Mouse (Mus musculus) G1E (cell line): ENCODE data around the gene Ptgfrn.

Experiments
- CTCF ChIP-seq: IDR thresholded peaks from 2 replicates; pipeline ENCODE4 v1.5.1; 2012; ENCODE audit warnings: low read depth, low read length, inconsistent platforms, mixed read lengths
- GATA1 ChIP-seq: IDR thresholded peaks from 2 replicates; pipeline ENCODE4 v1.6.1; 2012; ENCODE audit warnings: borderline replicate concordance, low read length, inconsistent platforms, mixed read lengths
- GATA2 ChIP-seq: IDR thresholded peaks from 2 replicates; pipeline ENCODE4 v1.6.1; 2012; ENCODE audit warnings: low read depth, low read length, inconsistent platforms, borderline replicate concordance
- TAL1 ChIP-seq: conservative IDR thresholded peaks from 2 replicates; pipeline ENCODE4 v1.6.1; 2012; ENCODE audit warnings: low read depth, low read length, inconsistent platforms, mixed read lengths

DNA sequence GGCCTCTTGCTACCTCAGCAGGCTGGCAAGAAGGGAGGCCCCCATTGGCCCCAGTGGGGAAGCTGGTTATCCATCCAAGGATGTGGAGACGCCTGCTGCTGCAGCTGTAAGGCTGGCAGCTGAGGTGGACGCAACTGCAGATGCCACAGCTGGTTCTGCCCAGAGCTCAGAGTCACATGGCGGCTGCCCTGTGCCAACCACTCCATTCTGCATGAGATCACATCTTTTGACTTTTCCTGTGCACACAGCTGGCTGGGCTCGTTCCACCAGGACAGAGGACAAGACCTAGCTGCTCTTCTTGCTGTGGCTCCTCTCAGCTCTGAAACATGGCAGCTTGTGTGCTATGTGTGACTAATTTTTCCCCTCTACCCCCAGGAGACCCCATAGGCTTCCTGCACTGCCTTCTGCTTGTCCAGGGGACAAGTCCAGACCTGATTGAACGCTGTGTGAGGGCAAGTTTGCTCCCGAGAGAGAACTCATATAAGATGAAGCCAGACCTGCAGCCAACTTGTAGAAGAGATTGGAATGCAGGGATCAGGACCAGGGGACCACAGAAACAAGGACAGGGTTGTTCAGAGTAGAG is 34.4 kb upstream of the Ptgfrn start:
- TF ChIP-seq CTCF (no peak), GATA1 (no peak), TAL1 (no peak), GATA2 (no peak)
